Comparison of ENCODE assay signal across 8 mouse cellular contexts in genomic region chr2:180582481-180583153, GRCm38 (mm10). TPM values are rescaled to one million over a fixed set of nuclear protein-coding genes. Genes with fewer than 3 reads are reported as not detected.
DNase-seq lines count a peak whose midpoint lies in the region; ATAC-seq lines count a peak whose summit lies in the region.

No protein-coding gene starts in this region.

- H3K9ac ChIP-seq in lung, embryonic 16.5 days (ENCODE audit: low read length) = peak overlapping the region; percentile 98

- peak; percentile 80 for DNase-seq in MEL-GATA-1-ER (ENCODE audit: extremely low read depth, low read depth)
- DNase-seq in cerebellum, adult 8-10 months = peak; percentile 99
- DNase-seq in forelimb bud, embryonic 11.5 days (ENCODE audit: low read depth, low spot score) = peak; percentile 97
- peak; percentile 92 for DNase-seq in layer of hippocampus, adult 9-10 months (ENCODE audit: low spot score)
- peak; percentile 97 for DNase-seq in ovary, postnatal 10 days (ENCODE audit: low spot score)
- DNase-seq in thymus, postnatal 10 days (ENCODE audit: low spot score in 2 of 2) = peak; percentile 92 to 99

- under 1% methylated on average over 31 of the region's 57 CpGs for WGBS in lung, embryonic 16.5 days

- peak overlapping the region; percentile 84 for H3K4me3 ChIP-seq in lung, embryonic 16.5 days (ENCODE audit: low read length)

- H3K27me3 ChIP-seq in lung, embryonic 16.5 days (ENCODE audit: control insufficient read depth, insufficient read depth, low read depth, low read length) = no peaks in the 10 kb centered on the region; the same call in 1 of the 2 replicates

- no peaks in the 10 kb centered on the region for H3K9me3 ChIP-seq in lung, embryonic 16.5 days (ENCODE audit: control insufficient read depth, low read length)

- peaks cover 16% of the 10 kb centered on the region for H3K36me3 ChIP-seq in lung, embryonic 16.5 days (ENCODE audit: control insufficient read depth, insufficient read depth, low read length)

- peak overlapping the region; percentile 61; the same call in 1 of the 2 replicates for H3K27ac ChIP-seq in lung, embryonic 16.5 days (ENCODE audit: low read length)

- peak overlapping the region; percentile 94 for H3K4me2 ChIP-seq in lung, embryonic 16.5 days (ENCODE audit: low read depth, low read length)

- peaks cover 10% of the 10 kb centered on the region for H3K4me1 ChIP-seq in lung, embryonic 16.5 days (replicated peaks; ENCODE audit: control insufficient read depth, insufficient read depth, low read length)

- ATAC-seq in hematopoietic stem cell, adult 5-6 weeks (replicated peaks in 1 of 2; ENCODE audit: insufficient read depth in 1 of 2, low FRiP score in 2 of 2, low TSS enrichment in 1 of 2, low read depth in 1 of 2, poor library complexity in 2 of 2, severe bottlenecking in 2 of 2) = peak; percentile 74 to 85
- peak; percentile 85 for ATAC-seq in lung, embryonic 16.5 days (ENCODE audit: low read depth)

RNA-seq across cellular contexts. Expression of gene Mrgbp, which starts 1.5 kb away (rescaled TPM):
- total RNA-seq in hematopoietic stem cell, adult 5-6 weeks (2017) = 37.2 and 40.4 TPM in 2 replicates
- polyA plus RNA-seq in lung, embryonic 16.5 days (2015; fragmentation: Nextera tagmentation; extraction: Ambion mirVana) = 27.4 and 28.7 TPM in 2 replicates

RNA-seq across cellular contexts. Expression of gene Ogfr, which starts 6.4 kb away (rescaled TPM):
- total RNA-seq in hematopoietic stem cell, adult 5-6 weeks (2017) = 53.9 and 58.5 TPM in 2 replicates
- 46.9 and 51.8 TPM in 2 replicates for polyA plus RNA-seq in lung, embryonic 16.5 days (2015; fragmentation: Nextera tagmentation; extraction: Ambion mirVana)

RNA-seq across cellular contexts. Expression of gene Col9a3, which starts 15.0 kb away (rescaled TPM):
- total RNA-seq in hematopoietic stem cell, adult 5-6 weeks (2017) = 1.8 and 2.0 TPM in 2 replicates
- 36.9 and 38.3 TPM in 2 replicates for polyA plus RNA-seq in lung, embryonic 16.5 days (2015; fragmentation: Nextera tagmentation; extraction: Ambion mirVana)

RNA-seq across cellular contexts. Expression of gene Tcfl5, which starts 59.9 kb away (rescaled TPM):
- total RNA-seq in hematopoietic stem cell, adult 5-6 weeks (2017) = not detected in 2 replicates
- polyA plus RNA-seq in lung, embryonic 16.5 days (2015; fragmentation: Nextera tagmentation; extraction: Ambion mirVana) = 0.15 TPM in 1 of 2 replicates, not detected in the other

Comparison
In these comparisons a context has a peak if more than half of its experiments do, and no peak if none do; other contexts are left out.
1. Peak in every context shown above with its lines: DNase-seq, ATAC-seq, H3K4me3 ChIP-seq and H3K27ac ChIP-seq.